Mouse (Mus musculus) CH12.LX (cell line): ENCODE results near the gene Cryaa. TPM values are rescaled to one million over a fixed set of nuclear protein-coding genes. Genes with fewer than 3 reads are reported as not detected.

Source experiments
- DNase-seq: peaks from one replicate; pipeline ENCODE4 v3.0.0-alpha.2; 2013; ENCODE audit errors: extremely low read depth
- H3K27ac ChIP-seq: 2 replicates; pipeline ENCODE4 v1.5.1; 2012; ENCODE audit warnings: low read depth, mild to moderate bottlenecking, control low read depth, moderate library complexity; ENCODE audit not compliant: insufficient read depth
- H3K27me3 ChIP-seq: replicated peaks from 2 replicates; pipeline ENCODE3; 2012; ENCODE audit warnings: inconsistent platforms
- H3K36me3 ChIP-seq, 2 experiments: replicated peaks in 1 of 2; 2 replicates each; pipeline versions ENCODE3 to v1.6.1; 2012; ENCODE audit warnings: inconsistent platforms in 1 of 2, low read length in 1 of 2, mild to moderate bottlenecking in 1 of 2, mixed read lengths in 1 of 2, moderate library complexity in 1 of 2; ENCODE audit not compliant: control insufficient read depth in 1 of 2, insufficient read depth in 1 of 2
- H3K4me1 ChIP-seq, 2 experiments: 2 replicates each; pipeline ENCODE4 v1.6.1; 2012; ENCODE audit warnings: inconsistent platforms in 1 of 2, moderate library complexity in 1 of 2; ENCODE audit not compliant: insufficient read depth in 2 of 2, control insufficient read depth in 1 of 2
- H3K4me2 ChIP-seq: 2 replicates; pipeline ENCODE4 v1.6.1; 2012; ENCODE audit warnings: low read depth, mild to moderate bottlenecking, control low read depth; ENCODE audit not compliant: poor library complexity, insufficient read depth, severe bottlenecking
- H3K4me3 ChIP-seq, 3 experiments: fragments of 150-350 bp in 1 of 3; sonication (generic) in 1 of 3; replicated peaks in 1 of 3; 2 replicates each; pipeline versions ENCODE3 to v1.5.1; 2011 to 2012; ENCODE audit warnings: low read depth in 2 of 3, low read length in 2 of 3, mild to moderate bottlenecking in 2 of 3, moderate library complexity in 2 of 3, control low read depth in 1 of 3, improper control_type of control experiment in 1 of 3, inconsistent platforms in 1 of 3, mixed read lengths in 1 of 3; ENCODE audit not compliant: poor library complexity in 1 of 3
- H3K79me2 ChIP-seq: replicated peaks from 2 replicates; pipeline ENCODE4 v1.6.1; 2012; ENCODE audit warnings: mild to moderate bottlenecking, moderate library complexity; ENCODE audit not compliant: control insufficient read depth, poor library complexity, insufficient read depth, severe bottlenecking; ENCODE audit errors: extremely low read depth
- H3K9ac ChIP-seq: 2 replicates; pipeline ENCODE4 v1.6.1; 2012; ENCODE audit warnings: low read depth, mild to moderate bottlenecking, control low read depth, moderate library complexity; ENCODE audit not compliant: insufficient read depth
- H3K9me3 ChIP-seq: replicated peaks from 2 replicates; pipeline ENCODE3; 2012; ENCODE audit warnings: low read length, inconsistent platforms, mixed read lengths
- BHLHE40 ChIP-seq: IDR thresholded peaks from 2 replicates; pipeline ENCODE4 v1.6.1; 2011; ENCODE audit warnings: mild to moderate bottlenecking, low read depth, low read length, improper control_type of control experiment
- CTCF ChIP-seq, 2 experiments: IDR thresholded peaks in 1 of 2; conservative IDR thresholded peaks in 1 of 2; 2 replicates each; pipeline ENCODE4 v1.5.1; 2011 to 2012; ENCODE audit warnings: low read depth in 2 of 2, low read length in 2 of 2, improper control_type of control experiment in 1 of 2, inconsistent platforms in 1 of 2, mild to moderate bottlenecking in 1 of 2, moderate library complexity in 1 of 2
- E2F4 ChIP-seq: IDR thresholded peaks from 2 replicates; pipeline ENCODE4 v1.6.1; 2011; ENCODE audit warnings: low read depth, low read length, improper control_type of control experiment; ENCODE audit not compliant: insufficient replicate concordance
- ELF1 ChIP-seq: IDR thresholded peaks from 2 replicates; pipeline ENCODE4 v1.6.1; 2014; ENCODE audit warnings: low read depth, mild to moderate bottlenecking, inconsistent platforms, low read length, improper control_type of control experiment
- EP300 ChIP-seq: IDR thresholded peaks from 2 replicates; pipeline ENCODE4 v1.6.1; 2011; ENCODE audit warnings: low read length, improper control_type of control experiment
- ETS1 ChIP-seq: conservative IDR thresholded peaks from 2 replicates; pipeline ENCODE4 v1.6.1; 2012; ENCODE audit warnings: low read depth, mild to moderate bottlenecking, inconsistent platforms, low read length, improper control_type of control experiment, moderate library complexity
- IRF4 ChIP-seq: IDR thresholded peaks from 2 replicates; pipeline ENCODE4 v1.6.1; 2014; ENCODE audit warnings: low read depth, mild to moderate bottlenecking, inconsistent platforms, low read length, improper control_type of control experiment
- MAX ChIP-seq: IDR thresholded peaks from 2 replicates; pipeline ENCODE4 v1.6.1; 2011; ENCODE audit warnings: low read length, improper control_type of control experiment
- MAZ ChIP-seq: IDR thresholded peaks from 2 replicates; pipeline ENCODE4 v1.6.1; 2012; ENCODE audit warnings: low read depth, mild to moderate bottlenecking, inconsistent platforms, low read length, improper control_type of control experiment, moderate library complexity
- NRF1 ChIP-seq: IDR thresholded peaks from 2 replicates; pipeline ENCODE4 v1.6.1; 2014; ENCODE audit warnings: low read depth, mild to moderate bottlenecking, inconsistent platforms, low read length, improper control_type of control experiment, moderate library complexity
- RAD21 ChIP-seq: IDR thresholded peaks from 2 replicates; pipeline ENCODE4 v1.6.1; 2011; ENCODE audit warnings: low read depth, mild to moderate bottlenecking, low read length, improper control_type of control experiment, moderate library complexity
- SIN3A ChIP-seq: IDR thresholded peaks from 2 replicates; pipeline ENCODE4 v1.6.1; 2012; ENCODE audit warnings: low read length, improper control_type of control experiment, inconsistent platforms
- SMC3 ChIP-seq: IDR thresholded peaks from 2 replicates; pipeline ENCODE4 v1.6.1; 2011; ENCODE audit warnings: low read depth, low read length, improper control_type of control experiment
- USF2 ChIP-seq: conservative IDR thresholded peaks from 2 replicates; pipeline ENCODE4 v1.6.1; 2011; ENCODE audit warnings: low read depth, low read length, improper control_type of control experiment
- ZKSCAN1 ChIP-seq: IDR thresholded peaks from 2 replicates; pipeline ENCODE4 v1.6.1; 2012; ENCODE audit warnings: low read depth, inconsistent platforms, low read length, improper control_type of control experiment, borderline replicate concordance
- ZMIZ1 ChIP-seq: IDR thresholded peaks from 2 replicates; pipeline ENCODE4 v1.6.1; 2012; ENCODE audit warnings: low read depth, mild to moderate bottlenecking, inconsistent platforms, low read length, improper control_type of control experiment
- ZNF384 ChIP-seq: IDR thresholded peaks from 2 replicates; pipeline ENCODE4 v1.6.1; 2012; ENCODE audit warnings: low read depth, low read length, improper control_type of control experiment, inconsistent platforms
- dilution Hi-C: fragments of 300-500 bp; cut with MboI; formaldehyde crosslinking; loops from 2 replicates; pipeline ENCODE4 v1.14.3; 2020; ENCODE audit warnings: low sequenced_read_pairs; ENCODE audit not compliant: extremely low pct_unique_long_range_greater_than_20kb, extremely low pct_ligation_motif_present
- in situ Hi-C: fragments of 300-500 bp; cut with MboI; formaldehyde crosslinking; loops from 3 replicates; pipeline ENCODE4 v1.14.3; 2019; ENCODE audit warnings: low sequenced_read_pairs, low pct_ligation_motif_present, low pct_unique_long_range_greater_than_20kb, mixed read lengths
- polyA plus RNA-seq: library from polyadenylated mRNA; unstranded; fragments of >175 nt; gene quantifications from 2 replicates; pipeline ENCODE4 v1.2.1, GENCODE M21; 2012; ENCODE audit warnings: low read depth; ENCODE audit not compliant: insufficient read length
- total RNA-seq, 2 experiments: library from RNA; depleted of rRNA; stranded (reverse); fragments of 300-350 nt in 1 of 2; fragments of >200 nt in 1 of 2; gene quantifications; 2 replicates each; pipeline ENCODE4 v1.2.3; 2012 to 2014

The Cryaa gene
- total and polyA plus RNA-seq, 3 experiments, result 0.51 TPM; not detected in 2

- Histone ChIP-seq H3K4me1 (peaks cover 4 to 12% of the 10 kb centered on the region in 2 experiments), H3K9ac (no peak overlapping the region), H3K27ac (no peak overlapping the region), H3K79me2 (no peaks in the 10 kb centered on the region), H3K27me3 (peaks cover 30% of the 10 kb centered on the region), H3K4me3 (no peak overlapping the region), H3K36me3 (no peaks in the 10 kb centered on the region), H3K4me2 (no peak overlapping the region), H3K9me3 (no peaks in the 10 kb centered on the region)
- TF ChIP-seq MAZ (no peak), RAD21 (no peak), USF2 (no peak), SMC3 (no peak), ELF1 (no peak), E2F4 (no peak), BHLHE40 (no peak), ZKSCAN1 (no peak), SIN3A (no peak), CTCF (conservative IDR thresholded peaks at IDR 0.05 in 1 of 2, IDR thresholded peaks at IDR 0.05 in 1 of 2; ENCODE audit: low read depth in 2 of 2, low read length in 2 of 2) (no peak), NRF1 (no peak), IRF4 (no peak), ETS1 (no peak), ZMIZ1 (no peak)
- in situ Hi-C loops, result loop anchor here (25.0 kb wide), 1 partner anchor 273 kb away; no protein-coding TSS in a partner anchor
- DNase-seq, result no peak
- dilution Hi-C loops, result no loop called here
Measured at GRCm38 (mm10) chr17:31634896-31635295, 42.7 kb upstream of the Cryaa start.

- Histone ChIP-seq H3K36me3 (no peaks in the 10 kb centered on the region), H3K27me3 (peaks cover 33% of the 10 kb centered on the region), H3K9me3 (no peaks in the 10 kb centered on the region), H3K4me1 (peaks cover 4 to 12% of the 10 kb centered on the region in 2 experiments), H3K79me2 (no peaks in the 10 kb centered on the region), H3K4me2 (no peak overlapping the region), H3K27ac (no peak overlapping the region), H3K4me3 (no peak overlapping the region), H3K9ac (no peak overlapping the region)
- TF ChIP-seq EP300 (no peak), MAX (no peak), NRF1 (no peak), SMC3 (no peak), ZNF384 (no peak)
- dilution Hi-C loops, result no loop called here
- in situ Hi-C loops, result loop anchor here (25.0 kb wide), 1 partner anchor 273 kb away; no protein-coding TSS in a partner anchor
- no peak for DNase-seq
Measured at GRCm38 (mm10) chr17:31635781-31636180, 41.8 kb upstream of the Cryaa start.
